Mouse (Mus musculus): ENCODE results near the gene Frmd4b. TPM values are rescaled to one million over a fixed set of nuclear protein-coding genes. Genes with fewer than 3 reads are reported as not detected.
A peak's percentile ranks its signal among the peaks of the same experiment; 100 is the strongest.

The Frmd4b gene
- polyA plus RNA-seq, 1 experiment from 2014 or later = 22.2 TPM

DNA sequence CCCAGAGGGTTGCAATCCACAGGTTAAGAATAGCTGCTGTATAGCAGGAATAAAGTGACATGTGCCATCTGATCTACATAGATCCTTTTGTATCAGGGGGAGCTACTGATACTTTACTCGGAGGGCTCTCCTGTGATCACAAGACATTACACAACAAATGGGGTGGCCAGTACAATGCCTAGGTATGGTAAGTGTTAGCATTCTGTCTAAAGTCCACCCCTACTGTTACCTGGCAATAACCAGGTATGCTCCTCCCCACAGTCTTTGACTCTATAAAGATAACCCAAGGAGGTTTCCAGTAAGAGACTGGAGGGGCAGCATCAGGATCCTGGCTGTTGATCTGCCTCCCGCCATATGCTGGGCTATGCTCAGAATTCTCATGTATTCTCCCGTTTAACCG lies 219.4 kb downstream of the Frmd4b start:
- Histone ChIP-seq H3K4me3 (no peak overlapping the region), H3K36me3 (no peaks in the 10 kb centered on the region), H3K27me3 (replicated peaks) (peaks cover 18% of the 10 kb centered on the region), H3K9me3 (replicated peaks) (no peaks in the 10 kb centered on the region), H3K4me1 (replicated peaks) (peaks cover 25% of the 10 kb centered on the region), H3K27ac (ENCODE audit: poor library complexity, severe bottlenecking) (no peak overlapping the region), H3K4me2 (no peak overlapping the region), H3K9ac (no peak overlapping the region)
- no peak for ATAC-seq (ENCODE audit: insufficient number of reproducible peaks, low FRiP score)
- 82% methylated on average over 4 of the region's 4 CpGs for WGBS

GRCm38 (mm10) chr6:97396957-97397354 lies 220.4 kb downstream of the Frmd4b start:
- no peak overlapping the region for H3K4me3 ChIP-seq
- H3K27ac ChIP-seq (ENCODE audit: poor library complexity, severe bottlenecking) = no peak overlapping the region
- H3K4me2 ChIP-seq = 0 out of 2 replicates have a peak overlapping the region, but pooled peaks have one; percentile 18
- H3K9ac ChIP-seq = no peak overlapping the region
- ATAC-seq (ENCODE audit: insufficient number of reproducible peaks, low FRiP score) = no peak
- no peaks in the 10 kb centered on the region for H3K36me3 ChIP-seq
- H3K9me3 ChIP-seq (replicated peaks) = no peaks in the 10 kb centered on the region
- peaks cover 18% of the 10 kb centered on the region; the same call in 1 of the 2 replicates for H3K27me3 ChIP-seq (replicated peaks)
- WGBS = 69% methylated on average over 3 of the region's 3 CpGs
- peaks cover 21% of the 10 kb centered on the region for H3K4me1 ChIP-seq (replicated peaks)

DNA sequence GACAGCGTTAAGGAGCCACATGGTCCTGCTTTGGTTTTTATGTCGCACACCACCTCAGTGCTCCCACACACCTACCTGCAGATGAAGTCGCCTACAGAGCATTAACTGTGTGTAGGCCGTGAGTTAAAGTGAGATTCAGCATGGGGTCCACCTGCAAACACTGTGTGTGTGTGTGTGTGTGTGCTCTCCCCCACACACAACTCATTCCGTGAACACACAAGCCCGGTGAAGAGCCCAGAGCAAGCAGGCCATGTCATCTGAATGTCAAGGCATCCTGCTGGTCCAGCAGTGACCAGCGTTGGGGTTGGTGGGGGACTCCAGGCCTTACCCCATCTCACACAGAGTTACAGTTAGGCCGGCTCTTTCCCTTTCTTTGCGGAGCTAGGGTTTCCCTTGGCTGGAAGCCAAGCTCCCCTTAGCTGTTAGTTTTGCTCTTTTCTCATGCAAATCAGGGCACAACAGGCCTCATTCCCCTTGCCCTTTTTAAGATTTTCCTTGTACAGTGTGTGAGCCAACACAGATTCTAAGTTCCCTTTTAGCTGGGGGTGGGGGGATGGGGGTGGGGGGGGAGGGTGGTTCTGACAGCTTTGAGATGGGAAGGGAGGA lies 220.9 kb downstream of the Frmd4b start:
- 37% methylated on average over 9 of the region's 9 CpGs for WGBS
- H3K9ac ChIP-seq = no peak overlapping the region
- peaks cover 21% of the 10 kb centered on the region for H3K4me1 ChIP-seq (replicated peaks)
- H3K36me3 ChIP-seq = no peaks in the 10 kb centered on the region
- peaks cover 15% of the 10 kb centered on the region; the same call in 1 of the 2 replicates for H3K27me3 ChIP-seq (replicated peaks)
- peak overlapping the region; percentile 18; the same call in 1 of the 2 replicates for H3K4me2 ChIP-seq
- ATAC-seq (ENCODE audit: insufficient number of reproducible peaks, low FRiP score) = 0 out of 2 replicates have a peak, but pooled peaks have one; percentile 48
- H3K9me3 ChIP-seq (replicated peaks) = no peaks in the 10 kb centered on the region
- H3K4me3 ChIP-seq = no peak overlapping the region
- H3K27ac ChIP-seq (ENCODE audit: poor library complexity, severe bottlenecking) = no peak overlapping the region

DNA sequence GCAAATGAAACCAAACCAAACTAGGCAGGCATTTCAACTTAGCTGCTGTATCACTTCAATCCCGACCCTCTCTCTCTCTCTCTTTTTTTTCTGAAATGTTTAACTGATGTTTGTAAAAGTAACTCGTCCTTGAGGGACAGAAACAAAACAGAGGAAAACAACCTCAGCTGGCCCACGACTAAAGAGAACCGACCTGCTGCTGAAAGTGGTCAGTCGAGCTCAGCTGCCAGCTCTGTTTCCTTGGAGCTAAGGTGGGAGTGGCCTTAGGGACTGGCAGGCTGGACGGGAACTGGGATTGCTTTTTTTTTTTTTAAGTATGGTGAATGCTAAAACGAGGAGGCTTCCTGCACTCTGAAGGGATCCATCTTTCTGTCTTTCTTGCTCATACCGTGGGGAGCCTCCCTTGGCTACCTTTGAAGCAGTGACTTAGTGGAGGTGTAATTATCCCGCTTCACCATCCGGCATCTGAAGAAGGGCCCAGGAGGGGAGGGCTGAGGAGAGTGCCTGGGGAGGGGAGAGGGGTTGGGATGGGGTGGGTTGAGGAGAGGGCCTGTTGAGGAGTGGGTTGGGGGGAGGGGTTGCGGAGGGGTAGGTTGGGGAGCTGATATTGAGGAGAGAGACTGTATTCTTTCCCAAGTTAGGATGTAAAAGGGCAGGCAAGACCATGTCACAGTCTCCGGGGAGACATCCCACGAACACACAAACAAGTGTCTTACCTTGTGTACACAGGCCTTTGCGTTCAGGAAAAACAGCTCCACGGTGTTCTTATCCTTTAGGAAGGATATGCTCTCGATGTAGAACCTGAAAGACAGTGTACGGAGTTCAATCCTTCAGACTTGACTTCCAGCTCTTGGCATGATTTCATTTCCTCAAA lies 221.6 kb downstream of the Frmd4b start:
- peaks cover 8% of the 10 kb centered on the region; the same call in 1 of the 2 replicates for H3K27me3 ChIP-seq (replicated peaks)
- 26% methylated on average over 17 of the region's 17 CpGs for WGBS
- H3K4me2 ChIP-seq = peak overlapping the region; percentile 45
- no peak for ATAC-seq (ENCODE audit: insufficient number of reproducible peaks, low FRiP score)
- H3K4me1 ChIP-seq (replicated peaks) = peaks cover 21% of the 10 kb centered on the region
- H3K4me3 ChIP-seq = no peak overlapping the region
- no peaks in the 10 kb centered on the region for H3K36me3 ChIP-seq
- no peaks in the 10 kb centered on the region for H3K9me3 ChIP-seq (replicated peaks)
- H3K9ac ChIP-seq = no peak overlapping the region
- no peak overlapping the region for H3K27ac ChIP-seq (ENCODE audit: poor library complexity, severe bottlenecking)

DNA sequence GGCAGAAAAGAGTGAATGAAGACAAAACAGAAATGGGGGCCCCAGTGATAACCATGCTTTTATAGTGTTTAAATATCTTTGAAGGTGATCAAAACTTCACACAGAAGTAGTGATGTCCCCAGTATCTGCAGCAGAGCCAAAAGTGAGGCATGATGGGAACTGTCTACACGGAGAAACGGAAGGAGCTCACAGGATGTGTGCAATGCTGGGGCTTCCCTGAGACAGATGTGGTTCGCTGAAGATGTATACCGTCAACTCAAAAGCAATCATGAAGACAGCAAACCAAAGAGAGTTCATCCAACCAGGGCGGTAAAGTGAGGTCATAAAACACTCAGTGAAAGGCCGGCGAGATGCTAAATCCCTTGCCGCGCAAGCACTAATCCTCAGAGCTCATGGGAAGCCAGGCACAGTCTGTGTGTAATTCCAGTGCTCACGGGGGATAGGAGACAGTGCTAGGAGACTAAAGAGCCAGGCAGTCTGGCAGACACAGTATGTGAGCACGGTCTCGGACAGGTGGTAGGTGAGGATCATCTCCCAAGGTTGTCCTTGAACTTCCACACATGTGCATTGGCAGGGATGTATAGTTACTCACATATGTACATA lies 222.8 kb downstream of the Frmd4b start:
- H3K27me3 ChIP-seq (replicated peaks) = 0 out of 2 replicates have a peak, but pooled peaks cover 8% of the 10 kb centered on the region
- no peak overlapping the region for H3K27ac ChIP-seq (ENCODE audit: poor library complexity, severe bottlenecking)
- H3K9ac ChIP-seq = no peak overlapping the region
- no peak overlapping the region for H3K4me2 ChIP-seq
- no peak for ATAC-seq (ENCODE audit: insufficient number of reproducible peaks, low FRiP score)
- H3K36me3 ChIP-seq = no peaks in the 10 kb centered on the region
- peaks cover 16% of the 10 kb centered on the region for H3K4me1 ChIP-seq (replicated peaks)
- no peak overlapping the region for H3K4me3 ChIP-seq
- no peaks in the 10 kb centered on the region for H3K9me3 ChIP-seq (replicated peaks)
- 67% methylated on average over 12 of the region's 12 CpGs for WGBS

GRCm38 (mm10) chr6:97392912-97393311 lies 224.4 kb downstream of the Frmd4b start:
- no peaks in the 10 kb centered on the region for H3K9me3 ChIP-seq (replicated peaks)
- no peak overlapping the region for H3K9ac ChIP-seq
- H3K4me2 ChIP-seq = no peak overlapping the region
- no peak for ATAC-seq (ENCODE audit: insufficient number of reproducible peaks, low FRiP score)
- H3K36me3 ChIP-seq = no peaks in the 10 kb centered on the region
- H3K27ac ChIP-seq (ENCODE audit: poor library complexity, severe bottlenecking) = no peak overlapping the region
- H3K4me1 ChIP-seq (replicated peaks) = peaks cover 16% of the 10 kb centered on the region
- WGBS = 81% methylated on average over 3 of the region's 3 CpGs
- H3K27me3 ChIP-seq (replicated peaks) = 0 out of 2 replicates have a peak, but pooled peaks cover under 1% of the 10 kb centered on the region
- H3K4me3 ChIP-seq = no peak overlapping the region

GRCm38 (mm10) chr6:97387388-97387787 lies 230.0 kb downstream of the Frmd4b start:
- Histone ChIP-seq H3K27ac (ENCODE audit: poor library complexity, severe bottlenecking) (no peak overlapping the region), H3K4me2 (no peak overlapping the region), H3K9ac (no peak overlapping the region), H3K4me1 (replicated peaks) (no peaks in the 10 kb centered on the region), H3K9me3 (replicated peaks) (no peaks in the 10 kb centered on the region), H3K36me3 (no peaks in the 10 kb centered on the region), H3K27me3 (replicated peaks) (no peaks in the 10 kb centered on the region), H3K4me3 (no peak overlapping the region)
- no peak for ATAC-seq (ENCODE audit: insufficient number of reproducible peaks, low FRiP score)
- 82% methylated on average over 6 of the region's 6 CpGs for WGBS

DNA sequence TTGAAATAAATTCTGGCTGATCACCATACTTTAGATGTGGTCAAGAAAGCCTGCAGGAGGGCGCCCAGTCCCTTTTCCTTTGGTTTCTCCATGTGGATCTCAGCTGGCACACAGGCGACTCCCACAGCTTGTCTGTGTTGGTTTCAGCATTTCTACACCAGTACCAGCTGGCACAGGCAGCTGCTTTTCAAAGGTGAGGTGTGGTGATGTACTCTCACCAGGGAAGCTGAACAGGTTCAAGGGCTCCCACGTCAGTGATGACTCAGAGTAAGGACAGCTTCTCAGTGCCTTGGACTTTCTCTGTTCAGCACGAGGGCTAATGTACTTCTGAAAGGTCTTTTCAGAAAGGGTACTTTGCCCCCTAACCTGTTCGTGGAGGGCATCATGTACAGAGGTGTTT lies 232.4 kb downstream of the Frmd4b start:
- Histone ChIP-seq H3K4me2 (no peak overlapping the region), H3K9me3 (replicated peaks) (no peaks in the 10 kb centered on the region), H3K4me1 (replicated peaks) (no peaks in the 10 kb centered on the region), H3K27ac (ENCODE audit: poor library complexity, severe bottlenecking) (no peak overlapping the region), H3K4me3 (no peak overlapping the region), H3K27me3 (replicated peaks) (no peaks in the 10 kb centered on the region), H3K36me3 (no peaks in the 10 kb centered on the region), H3K9ac (no peak overlapping the region)
- no peak for ATAC-seq (ENCODE audit: insufficient number of reproducible peaks, low FRiP score)
- 76% methylated on average over 5 of the region's 5 CpGs for WGBS

DNA sequence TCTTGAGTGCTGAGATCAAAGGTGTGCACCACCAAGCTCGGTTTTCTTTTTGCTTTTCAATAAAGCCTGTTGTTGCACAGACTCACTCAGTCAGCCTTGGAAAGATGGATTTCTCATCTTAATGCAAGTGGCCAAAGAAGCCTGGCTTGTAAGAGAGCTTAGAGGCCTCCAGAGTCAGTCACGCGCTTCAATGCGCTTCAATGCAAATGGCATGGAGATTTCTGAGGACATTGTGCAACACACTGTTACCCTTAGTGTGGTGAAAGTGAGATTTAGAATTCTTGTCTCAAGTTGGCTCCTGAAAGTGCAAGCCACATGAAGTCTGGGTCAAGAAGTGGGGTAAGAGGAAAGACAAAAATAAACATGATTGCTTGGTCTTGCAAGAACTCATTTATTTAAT lies 236.1 kb downstream of the Frmd4b start:
- Histone ChIP-seq H3K36me3 (no peaks in the 10 kb centered on the region), H3K27ac (ENCODE audit: poor library complexity, severe bottlenecking) (no peak overlapping the region), H3K4me3 (no peak overlapping the region), H3K9ac (no peak overlapping the region), H3K4me2 (no peak overlapping the region), H3K27me3 (replicated peaks) (no peaks in the 10 kb centered on the region), H3K9me3 (replicated peaks) (no peaks in the 10 kb centered on the region), H3K4me1 (replicated peaks) (no peaks in the 10 kb centered on the region)
- no peak for ATAC-seq (ENCODE audit: insufficient number of reproducible peaks, low FRiP score)
- 84% methylated on average over 4 of the region's 4 CpGs for whole genome bisulfite sequencing

DNA sequence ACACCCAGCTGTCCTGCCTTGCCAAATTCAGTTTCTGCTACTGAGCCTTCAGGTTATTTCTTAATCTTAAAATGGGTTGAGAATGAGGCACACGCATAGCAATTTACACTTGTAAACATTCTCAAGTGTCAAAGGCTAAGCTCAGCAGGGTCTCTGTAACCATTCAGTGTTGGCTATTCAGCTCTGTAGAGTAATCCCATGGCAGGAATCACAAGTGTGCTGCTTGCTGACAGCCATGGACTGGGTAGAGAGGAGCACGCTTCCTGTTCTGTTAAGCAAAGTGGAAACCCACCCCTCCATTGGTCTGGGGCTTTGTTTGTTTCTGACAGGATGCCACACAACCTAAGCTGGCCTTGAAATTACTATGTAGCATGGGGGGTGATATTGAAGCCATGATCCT lies 246.4 kb downstream of the Frmd4b start:
- no peak overlapping the region for H3K9ac ChIP-seq
- H3K36me3 ChIP-seq = 0 out of 2 replicates have a peak, but pooled peaks cover 4% of the 10 kb centered on the region
- no peak for ATAC-seq (ENCODE audit: insufficient number of reproducible peaks, low FRiP score)
- H3K4me1 ChIP-seq (replicated peaks) = peaks cover 8% of the 10 kb centered on the region
- no peaks in the 10 kb centered on the region for H3K27me3 ChIP-seq (replicated peaks)
- H3K4me2 ChIP-seq = no peak overlapping the region
- 62% methylated on average over 2 of the region's 2 CpGs for WGBS
- no peak overlapping the region for H3K27ac ChIP-seq (ENCODE audit: poor library complexity, severe bottlenecking)
- H3K4me3 ChIP-seq = no peak overlapping the region
- H3K9me3 ChIP-seq (replicated peaks) = no peaks in the 10 kb centered on the region

DNA sequence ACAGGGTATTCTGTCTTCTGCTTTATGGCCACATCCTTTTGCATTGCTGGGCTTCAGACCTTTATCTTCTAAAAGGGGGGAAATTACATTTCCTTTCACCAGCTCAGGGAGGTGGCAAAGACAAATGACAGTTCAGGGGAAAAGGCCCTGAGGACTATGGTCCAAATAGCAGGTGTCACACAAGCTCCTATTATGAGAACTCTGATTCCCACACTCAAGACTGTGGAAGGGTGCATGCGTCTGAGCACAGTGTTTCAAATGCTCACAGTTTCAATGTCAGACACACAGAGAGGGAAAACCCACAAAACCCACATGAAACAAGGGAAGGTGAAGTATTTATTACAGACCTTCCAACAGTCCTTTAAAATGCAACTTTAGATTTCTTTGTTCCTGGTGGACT lies 246.9 kb downstream of the Frmd4b start:
- H3K4me2 ChIP-seq = no peak overlapping the region
- no peaks in the 10 kb centered on the region for H3K9me3 ChIP-seq (replicated peaks)
- peaks cover 8% of the 10 kb centered on the region for H3K4me1 ChIP-seq (replicated peaks)
- H3K27ac ChIP-seq (ENCODE audit: poor library complexity, severe bottlenecking) = no peak overlapping the region
- H3K27me3 ChIP-seq (replicated peaks) = no peaks in the 10 kb centered on the region
- no peak overlapping the region for H3K4me3 ChIP-seq
- ATAC-seq (ENCODE audit: insufficient number of reproducible peaks, low FRiP score) = no peak
- H3K9ac ChIP-seq = no peak overlapping the region
- 33% methylated on average over 1 of the region's 1 CpGs for WGBS
- H3K36me3 ChIP-seq = 0 out of 2 replicates have a peak, but pooled peaks cover 4% of the 10 kb centered on the region
